Mouse (Mus musculus): ENCODE data around the gene Bmp15.

Gene Bmp15

DNA sequence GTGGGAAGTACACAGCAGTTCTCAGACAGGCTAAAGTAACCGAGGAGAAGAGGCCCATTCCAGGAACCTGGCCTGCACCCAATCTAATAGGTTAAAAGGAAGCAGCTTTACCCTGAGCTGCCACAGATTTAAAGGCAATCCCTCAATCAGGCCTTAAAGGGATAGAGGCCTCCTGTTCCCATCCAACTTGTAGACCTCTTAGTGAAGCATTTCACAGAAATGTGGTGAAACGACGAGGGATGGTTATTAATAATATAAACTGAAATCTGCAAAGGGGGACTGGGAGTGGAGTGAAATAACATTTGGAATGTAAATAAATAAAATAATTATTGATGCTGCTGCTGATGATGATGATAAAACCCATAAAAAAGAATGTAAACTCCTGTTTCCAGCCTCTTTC is at the start of gene Bmp15:
TSS of gene Bmp15 (minus strand) at position 101 of the 400 bp plus-strand sequence.
- no peak for DNase-seq (ENCODE audit: low spot score in 2 of 2)

DNA sequence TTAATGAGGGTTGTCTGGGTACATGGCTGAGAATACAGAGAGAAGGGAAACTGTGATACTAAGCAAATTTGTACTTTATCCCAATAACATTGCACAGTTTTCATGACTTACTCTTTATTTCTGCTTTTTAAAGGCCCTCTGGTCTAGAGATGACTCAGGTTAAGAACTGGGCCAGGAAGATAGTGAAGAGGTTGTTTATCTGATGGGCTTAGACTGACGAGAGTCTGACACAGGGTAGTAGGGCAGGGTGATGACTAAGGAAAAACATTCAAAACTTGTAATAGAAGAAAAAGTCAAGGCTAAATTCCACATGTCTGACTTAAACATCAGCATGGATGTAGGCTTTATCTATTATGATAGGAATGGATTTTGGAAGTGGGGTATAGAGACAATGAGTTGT is 48.3 kb upstream of the Bmp15 start:
- DNase-seq (ENCODE audit: low spot score in 2 of 2) = no peak

DNA sequence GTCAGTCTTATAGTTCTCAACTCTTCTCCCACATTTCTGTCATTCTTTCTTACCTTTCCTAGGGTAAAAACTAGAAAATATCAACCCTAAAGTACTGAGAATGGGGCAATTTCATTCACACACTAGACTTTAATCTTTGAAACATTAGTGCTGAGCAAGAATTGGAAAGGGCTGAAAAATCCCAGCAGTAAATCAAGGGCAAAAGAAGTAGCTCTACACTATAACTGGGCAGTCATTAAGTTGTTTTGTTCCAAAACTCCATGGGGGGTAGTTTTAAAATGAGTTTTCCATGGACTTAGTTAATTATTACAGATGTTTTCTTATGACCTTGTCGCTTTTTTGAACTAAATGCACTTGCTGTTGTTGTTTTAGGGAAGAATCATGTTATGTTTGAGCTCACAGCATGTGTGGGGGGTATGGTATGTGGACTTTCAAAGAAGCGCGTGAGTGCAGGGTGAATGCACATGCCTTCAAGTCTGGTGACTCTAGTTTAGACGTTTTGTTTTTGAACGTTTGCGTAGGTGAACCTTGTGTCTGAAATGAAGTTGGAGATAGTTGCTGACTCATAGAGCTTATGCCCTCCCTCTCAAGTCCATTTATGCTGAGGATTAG is 37.1 kb upstream of the Bmp15 start:
- DNase-seq (ENCODE audit: low spot score in 2 of 2) = no peak

DNA sequence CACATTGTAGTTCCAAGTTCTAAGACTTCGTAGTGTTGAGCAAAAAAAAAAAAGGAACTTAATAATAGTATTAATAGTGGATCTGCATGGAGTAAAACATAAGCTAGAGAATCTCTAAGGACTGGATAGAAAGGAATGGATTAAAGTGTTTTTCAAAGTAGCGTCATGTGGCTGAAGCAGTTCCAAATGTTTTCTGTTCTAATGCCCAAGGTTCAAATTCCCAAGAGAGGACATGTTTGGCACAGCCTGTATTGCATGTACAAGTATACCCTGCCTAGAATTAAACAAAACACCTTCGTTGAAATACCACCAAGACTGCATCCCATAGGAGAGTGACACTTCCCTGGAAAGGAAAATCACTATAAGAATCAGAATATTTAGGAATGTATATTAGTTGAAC is 36.4 kb upstream of the Bmp15 start:
- no peak for DNase-seq (ENCODE audit: low spot score in 2 of 2)

DNA sequence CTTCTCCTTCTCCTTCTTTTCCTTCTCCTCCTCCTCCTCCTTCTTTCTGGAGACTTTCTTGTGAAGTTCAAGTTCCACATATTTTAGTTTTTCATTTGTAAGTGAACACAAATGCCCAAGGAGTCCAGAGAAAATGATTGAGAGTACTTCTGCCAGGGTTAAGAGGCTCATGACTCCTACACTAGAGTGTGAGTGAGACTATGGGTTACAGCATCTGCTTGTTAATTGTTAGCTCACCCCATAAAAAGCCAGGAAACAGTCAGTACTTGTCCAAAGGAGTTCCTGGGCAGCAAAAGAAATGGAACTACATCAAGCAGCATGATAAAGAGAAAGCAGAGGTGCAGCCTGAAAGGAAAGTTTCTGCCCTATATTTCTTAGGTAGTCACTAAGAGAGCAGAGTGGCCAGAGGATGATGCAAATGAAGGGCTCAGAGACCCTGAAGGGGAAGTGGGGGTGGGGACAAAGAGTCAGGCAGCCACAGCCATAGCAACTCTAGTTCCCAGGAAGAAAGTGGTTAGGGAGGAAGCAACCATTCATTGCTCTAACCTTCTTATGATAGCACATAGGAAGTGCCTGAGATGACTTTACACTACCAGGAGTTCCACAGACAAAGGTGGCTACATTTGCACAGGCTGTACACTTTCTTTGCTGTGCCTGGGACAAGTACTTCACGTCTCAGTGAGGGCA is 24.9 kb upstream of the Bmp15 start:
- DNase-seq (ENCODE audit: low spot score in 2 of 2) = no peak

DNA sequence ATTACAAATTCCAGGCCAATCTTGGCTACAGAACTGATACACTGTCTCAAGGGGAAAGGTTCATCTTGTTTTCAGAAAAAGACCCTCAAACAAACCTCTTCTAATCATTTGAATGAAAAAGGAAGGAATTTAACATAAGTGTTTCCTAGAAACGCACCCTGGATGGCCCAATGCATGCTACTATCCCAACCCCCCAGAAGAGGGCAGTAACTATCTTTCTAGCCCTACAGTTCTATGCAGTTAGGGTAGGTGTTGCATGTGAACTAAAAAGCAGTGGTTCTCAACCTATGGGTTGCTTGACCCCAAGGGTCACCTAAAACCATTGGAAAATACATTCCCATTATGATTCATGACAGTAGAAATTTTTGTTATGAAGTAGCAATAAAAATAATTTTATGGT is 3.5 kb upstream of the Bmp15 start:
- DNase-seq (ENCODE audit: low spot score in 2 of 2) = no peak

DNA sequence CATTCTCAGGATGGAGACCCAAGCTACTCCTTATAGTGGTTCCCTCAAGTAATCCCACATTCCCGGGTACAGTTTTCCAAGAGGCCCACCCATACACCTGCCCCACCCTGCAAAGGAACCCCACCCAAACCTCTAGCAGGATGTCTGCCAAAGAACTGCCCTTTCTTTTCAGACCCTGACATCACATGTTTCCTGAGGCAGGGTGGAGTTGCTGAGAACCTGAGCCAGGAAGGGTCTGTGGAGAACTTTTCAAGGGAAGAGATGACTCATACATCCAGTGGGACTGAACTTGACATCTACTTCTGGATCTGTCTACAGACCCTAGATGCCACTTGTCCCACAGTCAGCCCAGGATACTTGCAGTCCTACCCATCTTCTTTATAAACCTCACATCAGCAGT is 2.8 kb downstream of the Bmp15 start:
- DNase-seq (ENCODE audit: low spot score in 2 of 2) = no peak
